Mouse (Mus musculus): Measurements from ENCODE around the gene Uhrf1bp1l. TPM values are rescaled to one million over a fixed set of nuclear protein-coding genes. Genes with fewer than 3 reads are reported as not detected.
A peak's percentile ranks its signal among the peaks of the same experiment; 100 is the strongest.
"Not testable (repeated sequence)": the region's sequence is repeated elsewhere in the genome, so short reads cannot be mapped to it uniquely, and the experiment has no call there.

The Uhrf1bp1l gene
- 30.3 and 34.9 TPM in 2 replicates for polyA plus RNA-seq (2015; fragmentation: Nextera tagmentation; extraction: Ambion mirVana)

- Histone ChIP-seq H3K4me3 (replicated peaks) (peak within 1 kb of the TSS; percentile 89), H3K4me1 (peaks cover 19% of the 10 kb centered on the region), H3K27me3 (no peaks in the 10 kb centered on the region), H3K27ac (peak within 1 kb of the TSS; percentile 95), H3K4me2 (peak within 1 kb of the TSS; percentile 62), H3K36me3 (no peaks in the 10 kb centered on the region), H3K9me3 (replicated peaks) (no peaks in the 10 kb centered on the region), H3K9ac (peak within 1 kb of the TSS; percentile 92)
- peak; percentile 97 for ATAC-seq (replicated peaks; ENCODE audit: low FRiP score)
- under 1% methylated on average over 84 of the region's 85 CpGs for WGBS
Observed at GRCm38 (mm10) chr10:89744871-89745665, at the start of gene Uhrf1bp1l. Gene Uhrf1bp1l (plus strand): TSS chr10:89744991.

GRCm38 (mm10) chr10:89695194-89695911 is 49.4 kb upstream of the Uhrf1bp1l start:
- H3K4me2 ChIP-seq: no peak overlapping the region
- H3K4me1 ChIP-seq: no peaks in the 10 kb centered on the region
- H3K27ac ChIP-seq: no peak overlapping the region
- H3K4me3 ChIP-seq (replicated peaks): no peak overlapping the region
- WGBS: 81% methylated on average over 20 of the region's 20 CpGs
- H3K27me3 ChIP-seq: no peaks in the 10 kb centered on the region
- no peaks in the 10 kb centered on the region for H3K9me3 ChIP-seq (replicated peaks)
- no peaks in the 10 kb centered on the region for H3K36me3 ChIP-seq
- no peak overlapping the region for H3K9ac ChIP-seq
- ATAC-seq (replicated peaks; ENCODE audit: low FRiP score): no peak

DNA sequence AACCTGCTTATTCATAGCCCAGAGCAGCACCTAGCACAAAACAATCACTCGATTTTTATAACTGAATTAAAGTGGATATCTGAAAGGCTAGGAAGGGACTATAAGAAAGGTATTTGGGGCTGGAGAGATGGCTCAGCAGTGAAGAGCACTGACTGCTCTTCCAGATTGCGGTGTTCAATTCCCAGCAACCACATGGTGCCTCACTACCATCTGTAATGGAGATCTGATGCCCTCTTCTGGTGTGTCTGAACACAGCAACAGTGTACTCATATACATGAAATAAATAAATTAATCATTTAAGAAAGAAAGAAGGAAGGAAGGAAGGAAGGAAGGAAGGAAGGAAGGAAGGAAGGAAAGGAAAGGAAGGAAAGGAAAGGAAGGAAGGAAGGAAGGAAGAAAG is 48.5 kb upstream of the Uhrf1bp1l start:
- 70% methylated on average over 2 of the region's 2 CpGs for WGBS
- H3K27me3 ChIP-seq; H3K36me3 ChIP-seq; H3K27ac ChIP-seq; H3K4me2 ChIP-seq; H3K4me3 ChIP-seq (replicated peaks); H3K9me3 ChIP-seq (replicated peaks); H3K4me1 ChIP-seq; ATAC-seq (replicated peaks; ENCODE audit: low FRiP score); H3K9ac ChIP-seq: not testable (repeated sequence)

- WGBS: 94% methylated on average over 3 of the region's 3 CpGs
- Histone ChIP-seq H3K27me3 (no peaks in the 10 kb centered on the region), H3K4me2 (no peak overlapping the region), H3K9ac (no peak overlapping the region), H3K9me3 (replicated peaks) (no peaks in the 10 kb centered on the region), H3K4me1 (no peaks in the 10 kb centered on the region), H3K4me3 (replicated peaks) (no peak overlapping the region), H3K27ac (no peak overlapping the region), H3K36me3 (no peaks in the 10 kb centered on the region)
- ATAC-seq (replicated peaks; ENCODE audit: low FRiP score): no peak
Observed at GRCm38 (mm10) chr10:89697956-89698355, 46.8 kb upstream of the Uhrf1bp1l start.

- WGBS: 53% methylated on average over 5 of the region's 5 CpGs
- Histone ChIP-seq H3K4me3 (replicated peaks) (no peak overlapping the region), H3K27me3 (no peaks in the 10 kb centered on the region), H3K9ac (no peak overlapping the region), H3K4me1 (no peaks in the 10 kb centered on the region), H3K9me3 (replicated peaks) (no peaks in the 10 kb centered on the region), H3K27ac (no peak overlapping the region), H3K36me3 (no peaks in the 10 kb centered on the region), H3K4me2 (no peak overlapping the region)
- no peak for ATAC-seq (replicated peaks; ENCODE audit: low FRiP score)
Observed at GRCm38 (mm10) chr10:89703042-89703441, 41.7 kb upstream of the Uhrf1bp1l start.

GRCm38 (mm10) chr10:89707397-89707796 is 37.4 kb upstream of the Uhrf1bp1l start:
- Histone ChIP-seq H3K27me3 (no peaks in the 10 kb centered on the region), H3K9ac (no peak overlapping the region), H3K4me2 (no peak overlapping the region), H3K36me3 (peaks cover 13% of the 10 kb centered on the region), H3K9me3 (replicated peaks) (no peaks in the 10 kb centered on the region), H3K4me1 (no peaks in the 10 kb centered on the region; the same call in 1 of the 2 replicates), H3K4me3 (replicated peaks) (no peak overlapping the region), H3K27ac (no peak overlapping the region)
- ATAC-seq (replicated peaks; ENCODE audit: low FRiP score): no peak
- 77% methylated on average over 3 of the region's 3 CpGs for WGBS

DNA sequence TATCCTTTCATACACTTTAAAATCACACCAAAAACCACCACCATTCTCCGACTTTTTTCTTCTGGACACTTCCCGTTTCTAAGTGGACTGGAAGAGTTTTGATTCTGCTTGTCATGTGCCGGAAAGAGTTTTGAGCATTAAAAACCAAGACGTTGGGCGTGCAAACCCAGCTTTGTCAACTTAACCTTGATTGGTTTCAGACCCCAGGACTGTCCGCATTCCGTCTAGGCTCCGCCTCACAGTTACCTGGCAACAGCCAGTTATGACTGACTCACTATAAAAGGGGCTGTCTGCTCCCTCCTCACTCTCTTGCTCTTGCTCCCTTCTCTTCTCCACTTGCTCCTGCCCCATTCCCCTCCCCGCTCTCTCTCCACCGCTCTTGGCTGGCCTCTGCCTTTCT is 36.1 kb upstream of the Uhrf1bp1l start:
- ATAC-seq (replicated peaks; ENCODE audit: low FRiP score): peak; percentile 79
- no peak overlapping the region for H3K9ac ChIP-seq
- WGBS: 35% methylated on average over 10 of the region's 10 CpGs
- peaks cover 26% of the 10 kb centered on the region for H3K36me3 ChIP-seq
- no peak overlapping the region for H3K27ac ChIP-seq
- H3K4me2 ChIP-seq: peak overlapping the region; percentile 28
- no peaks in the 10 kb centered on the region; the same call in 1 of the 2 replicates for H3K4me1 ChIP-seq
- no peak overlapping the region; the same call in 1 of the 2 replicates for H3K4me3 ChIP-seq (replicated peaks)
- H3K9me3 ChIP-seq (replicated peaks): no peaks in the 10 kb centered on the region
- H3K27me3 ChIP-seq: no peaks in the 10 kb centered on the region

GRCm38 (mm10) chr10:89714910-89715309 is 29.9 kb upstream of the Uhrf1bp1l start:
- no peak for ATAC-seq (replicated peaks; ENCODE audit: low FRiP score)
- peaks cover 55% of the 10 kb centered on the region for H3K36me3 ChIP-seq
- H3K4me3 ChIP-seq (replicated peaks): no peak overlapping the region
- no peaks in the 10 kb centered on the region for H3K9me3 ChIP-seq (replicated peaks)
- 87% methylated on average over 10 of the region's 10 CpGs for WGBS
- no peak overlapping the region for H3K27ac ChIP-seq
- H3K27me3 ChIP-seq: no peaks in the 10 kb centered on the region
- H3K4me1 ChIP-seq: no peaks in the 10 kb centered on the region
- H3K4me2 ChIP-seq: no peak overlapping the region
- no peak overlapping the region for H3K9ac ChIP-seq

DNA sequence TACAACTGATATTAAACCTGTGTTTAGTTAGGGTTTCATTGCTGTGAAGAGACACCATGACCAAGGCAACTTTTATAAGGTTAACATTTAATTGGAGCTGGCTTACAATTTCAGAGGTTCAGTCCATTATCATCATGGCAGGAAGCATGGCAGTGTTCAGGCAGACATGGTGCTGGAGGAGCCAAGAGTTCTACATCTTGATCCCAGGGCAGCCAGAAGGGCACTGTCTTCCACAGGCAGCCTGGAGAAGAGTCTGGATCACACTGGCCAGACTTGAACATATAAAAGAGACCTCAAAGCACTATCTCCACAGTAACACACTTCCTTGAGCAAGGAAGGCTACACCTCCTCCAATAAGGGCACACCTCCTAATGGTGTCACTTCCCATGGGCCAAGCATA is 24.5 kb upstream of the Uhrf1bp1l start:
- Histone ChIP-seq H3K9ac (no peak overlapping the region), H3K4me1 (no peaks in the 10 kb centered on the region), H3K4me2 (no peak overlapping the region), H3K9me3 (replicated peaks) (no peaks in the 10 kb centered on the region), H3K27ac (no peak overlapping the region), H3K4me3 (replicated peaks) (no peak overlapping the region), H3K36me3 (peaks cover 45% of the 10 kb centered on the region), H3K27me3 (no peaks in the 10 kb centered on the region)
- ATAC-seq (replicated peaks; ENCODE audit: low FRiP score): no peak

DNA sequence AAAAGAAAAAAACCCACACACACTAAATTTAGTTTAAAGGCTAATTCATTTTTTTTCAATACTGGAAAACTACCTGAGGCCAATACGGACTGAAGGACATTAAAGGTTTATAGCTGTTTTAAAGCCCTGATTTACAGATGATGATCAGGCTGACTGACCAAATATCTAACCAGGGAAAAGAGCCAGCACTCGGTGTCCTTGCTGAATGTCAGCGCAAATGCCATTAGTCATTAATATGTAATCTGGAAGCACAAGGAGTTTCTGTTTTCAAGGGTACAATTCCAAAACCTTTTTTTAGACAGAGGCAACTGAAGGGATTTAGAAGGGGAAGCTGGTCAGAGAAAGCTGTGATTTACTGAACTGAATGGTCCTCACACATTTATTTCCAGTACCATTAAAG is 24.0 kb upstream of the Uhrf1bp1l start:
- no peak overlapping the region for H3K27ac ChIP-seq
- H3K9ac ChIP-seq: no peak overlapping the region
- peaks cover 45% of the 10 kb centered on the region for H3K36me3 ChIP-seq
- H3K4me1 ChIP-seq: no peaks in the 10 kb centered on the region
- H3K27me3 ChIP-seq: no peaks in the 10 kb centered on the region
- no peak overlapping the region for H3K4me2 ChIP-seq
- H3K9me3 ChIP-seq (replicated peaks): no peaks in the 10 kb centered on the region
- ATAC-seq (replicated peaks; ENCODE audit: low FRiP score): no peak
- 66% methylated on average over 3 of the region's 3 CpGs for WGBS
- no peak overlapping the region for H3K4me3 ChIP-seq (replicated peaks)

GRCm38 (mm10) chr10:89722247-89723195 is 22.3 kb upstream of the Uhrf1bp1l start:
- Histone ChIP-seq H3K36me3 (peaks cover 51% of the 10 kb centered on the region), H3K4me1 (no peaks in the 10 kb centered on the region), H3K27ac (no peak overlapping the region), H3K9me3 (replicated peaks) (no peaks in the 10 kb centered on the region), H3K9ac (no peak overlapping the region), H3K4me3 (replicated peaks) (no peak overlapping the region), H3K4me2 (no peak overlapping the region), H3K27me3 (no peaks in the 10 kb centered on the region)
- 78% methylated on average over 14 of the region's 14 CpGs for WGBS
- ATAC-seq (replicated peaks; ENCODE audit: low FRiP score): 0 out of 2 replicates have a peak, but pooled peaks have one; percentile 18
